Mouse (Mus musculus): ENCODE measurements around the gene Fam69b.

- TF ChIP-seq CTCF (IDR thresholded peaks at IDR 0.05; ENCODE audit: low read depth), result no peak
- no peak for TF ChIP-seq EP300 (IDR thresholded peaks at IDR 0.05; ENCODE audit: low read depth)
Observed at GRCm38 (mm10) chr2:26611896-26612295, 16.4 kb upstream of the Fam69b start.

All from liver, postnatal 0 days (tissue).